Mouse (Mus musculus) urinary bladder, postnatal 25 days (tissue): ENCODE measurements around the gene Cyb561.

ENCODE experiments used
- DNase-seq: peaks from one replicate; pipeline ENCODE4 v3.0.0; 2022; ENCODE audit warnings: low spot score

Cyb561 gene

GRCm38 (mm10) chr11:105920836-105921235, 32.3 kb downstream of the Cyb561 start:
- no peak for DNase-seq

- DNase-seq: no peak
Measured at GRCm38 (mm10) chr11:105920098-105920785, 32.9 kb downstream of the Cyb561 start.

- no peak for DNase-seq
Measured at GRCm38 (mm10) chr11:105913580-105913979, 39.6 kb downstream of the Cyb561 start.

- peak; percentile 61 for DNase-seq
Measured at GRCm38 (mm10) chr11:105911592-105912375, 41.4 kb downstream of the Cyb561 start.

- no peak for DNase-seq
Measured at GRCm38 (mm10) chr11:105911149-105911548, 42.0 kb downstream of the Cyb561 start.

- no peak for DNase-seq
Measured at GRCm38 (mm10) chr11:105909617-105910016, 43.5 kb downstream of the Cyb561 start.

- DNase-seq: no peak
Measured at GRCm38 (mm10) chr11:105908926-105909325, 44.2 kb downstream of the Cyb561 start.

- DNase-seq: no peak
Measured at GRCm38 (mm10) chr11:105907381-105907780, 45.8 kb downstream of the Cyb561 start.

- no peak for DNase-seq
Measured at GRCm38 (mm10) chr11:105905529-105906213, 47.5 kb downstream of the Cyb561 start.

GRCm38 (mm10) chr11:105902956-105903355, 50.2 kb downstream of the Cyb561 start:
- no peak for DNase-seq

GRCm38 (mm10) chr11:105901501-105901900, 51.6 kb downstream of the Cyb561 start:
- DNase-seq: no peak

GRCm38 (mm10) chr11:105899151-105899550, 54.0 kb downstream of the Cyb561 start:
- no peak for DNase-seq

- no peak for DNase-seq
Measured at GRCm38 (mm10) chr11:105887281-105887680, 65.9 kb downstream of the Cyb561 start.

- DNase-seq: no peak
Measured at GRCm38 (mm10) chr11:105885558-105885957, 67.6 kb downstream of the Cyb561 start.
